Mouse (Mus musculus): Measurements from ENCODE around the gene Lfng. TPM values are rescaled to one million over a fixed set of nuclear protein-coding genes. Genes with fewer than 3 reads are reported as not detected.

Gene Lfng
- polyA plus RNA-seq, 1 experiment from 2014 or later = 16.7 TPM

GRCm38 (mm10) chr5:140645454-140645853 lies 38.3 kb downstream of the Lfng start:
- H3K36me3 ChIP-seq = peaks cover 8% of the 10 kb centered on the region; the same call in 1 of the 2 replicates
- peak overlapping the region; percentile 100 for H3K9ac ChIP-seq (replicated peaks)
- H3K27ac ChIP-seq (replicated peaks) = peak overlapping the region; percentile 33; the same call in 1 of the 2 replicates
- WGBS = 72% methylated on average over 4 of the region's 4 CpGs
- H3K27me3 ChIP-seq (replicated peaks) = no peaks in the 10 kb centered on the region
- H3K4me1 ChIP-seq = peaks cover 85% of the 10 kb centered on the region
- H3K4me3 ChIP-seq (replicated peaks) = peak overlapping the region; percentile 92
- no peaks in the 10 kb centered on the region for H3K9me3 ChIP-seq (replicated peaks)
- no peak for ATAC-seq (ENCODE audit: low FRiP score)
- peak overlapping the region; percentile 97 for H3K4me2 ChIP-seq

DNA sequence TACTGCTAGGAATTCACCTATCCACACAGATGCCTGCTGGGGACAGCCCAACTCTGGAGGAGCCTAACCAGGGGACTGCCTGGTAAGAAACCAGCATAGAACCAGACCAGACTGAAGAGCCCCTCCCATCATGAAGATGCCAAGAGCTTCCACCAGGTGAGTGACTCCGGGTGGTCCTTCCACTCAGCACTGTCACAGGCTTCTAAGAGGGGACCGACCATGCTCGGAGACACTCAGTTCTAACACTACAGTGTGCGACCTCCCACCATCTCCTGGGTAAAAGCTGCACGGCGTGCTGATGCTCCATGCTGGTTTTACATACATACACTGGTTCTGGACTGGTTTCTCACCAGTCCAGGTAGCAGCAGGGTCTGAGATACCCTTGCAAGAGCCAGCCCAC lies 39.1 kb downstream of the Lfng start:
- Histone ChIP-seq H3K4me3 (replicated peaks) (peak overlapping the region; percentile 92), H3K27me3 (replicated peaks) (no peaks in the 10 kb centered on the region), H3K4me1 (peaks cover 78% of the 10 kb centered on the region), H3K9ac (replicated peaks) (peak overlapping the region; percentile 100), H3K36me3 (peaks cover 8% of the 10 kb centered on the region; the same call in 1 of the 2 replicates), H3K9me3 (replicated peaks) (no peaks in the 10 kb centered on the region), H3K27ac (replicated peaks) (0 out of 2 replicates have a peak overlapping the region, but pooled peaks have one; percentile 4), H3K4me2 (peak overlapping the region; percentile 97)
- no peak for ATAC-seq (ENCODE audit: low FRiP score)
- 55% methylated on average over 6 of the region's 6 CpGs for WGBS

GRCm38 (mm10) chr5:140647031-140647760 lies 40.1 kb downstream of the Lfng start:
- Histone ChIP-seq H3K4me2 (peak overlapping the region; percentile 97), H3K27ac (replicated peaks) (peak overlapping the region; percentile 95), H3K4me3 (replicated peaks) (peak overlapping the region; percentile 92), H3K9me3 (replicated peaks) (no peaks in the 10 kb centered on the region), H3K4me1 (peaks cover 67% of the 10 kb centered on the region), H3K27me3 (replicated peaks) (no peaks in the 10 kb centered on the region), H3K9ac (replicated peaks) (peak overlapping the region; percentile 100), H3K36me3 (peaks cover 8% of the 10 kb centered on the region; the same call in 1 of the 2 replicates)
- WGBS = 20% methylated on average over 13 of the region's 13 CpGs
- ATAC-seq (ENCODE audit: low FRiP score) = no peak

- peak overlapping the region; percentile 92 for H3K4me3 ChIP-seq (replicated peaks)
- peaks cover 8% of the 10 kb centered on the region; the same call in 1 of the 2 replicates for H3K36me3 ChIP-seq
- H3K27me3 ChIP-seq (replicated peaks) = no peaks in the 10 kb centered on the region
- H3K9me3 ChIP-seq (replicated peaks) = no peaks in the 10 kb centered on the region
- H3K9ac ChIP-seq (replicated peaks) = peak overlapping the region; percentile 100
- peaks cover 63% of the 10 kb centered on the region for H3K4me1 ChIP-seq
- WGBS = under 1% methylated on average over 13 of the region's 13 CpGs
- H3K4me2 ChIP-seq = peak overlapping the region; percentile 97
- peak overlapping the region; percentile 95 for H3K27ac ChIP-seq (replicated peaks)
- ATAC-seq (ENCODE audit: low FRiP score) = peak; percentile 23
Measured at GRCm38 (mm10) chr5:140647821-140648518, 40.9 kb downstream of the Lfng start.

DNA sequence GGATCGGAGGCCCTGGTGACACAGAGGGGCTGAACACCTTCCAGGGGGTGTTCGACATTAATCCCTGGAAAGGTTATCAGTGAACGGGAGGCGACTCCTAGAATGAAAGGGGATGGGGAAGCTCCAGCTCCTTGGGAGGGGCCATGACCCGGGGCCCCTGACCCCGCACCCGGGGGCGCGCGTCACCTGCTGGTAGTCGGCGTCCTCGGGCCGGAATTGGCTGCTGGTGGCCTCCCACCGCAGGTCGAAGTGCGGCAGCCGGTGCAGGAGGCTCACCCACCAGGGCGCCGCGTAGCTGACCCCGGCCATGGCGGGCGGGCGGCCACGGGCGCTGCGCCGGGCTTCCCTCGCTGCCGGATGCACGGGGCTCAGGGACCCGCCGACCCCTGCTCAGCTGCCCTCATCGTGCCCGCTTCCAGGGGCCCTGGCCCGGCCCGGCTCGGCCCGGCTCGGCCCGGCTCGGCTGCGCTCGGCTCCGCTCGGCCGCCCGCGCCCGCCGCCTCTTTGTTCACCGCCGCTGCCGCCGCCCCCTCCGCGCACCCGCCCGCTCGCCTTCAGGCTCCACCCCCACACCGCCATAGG lies 41.5 kb downstream of the Lfng start, which contains the start of gene Ttyh3:
Gene Ttyh3 (minus strand): TSS at position 513 of the 582 bp plus-strand sequence.
- Histone ChIP-seq H3K27me3 (replicated peaks) (no peaks in the 10 kb centered on the region), H3K36me3 (peaks cover 7% of the 10 kb centered on the region; the same call in 1 of the 2 replicates), H3K4me3 (replicated peaks) (peak within 1 kb of the TSS; percentile 92), H3K4me1 (peaks cover 57% of the 10 kb centered on the region), H3K4me2 (peak within 1 kb of the TSS; percentile 97), H3K9me3 (replicated peaks) (no peaks in the 10 kb centered on the region), H3K27ac (replicated peaks) (peak within 1 kb of the TSS; percentile 95), H3K9ac (replicated peaks) (peak within 1 kb of the TSS; percentile 100)
- no peak; the same call in 1 of the 2 replicates for ATAC-seq (ENCODE audit: low FRiP score)
- under 1% methylated on average over 54 of the region's 62 CpGs for WGBS

GRCm38 (mm10) chr5:140649101-140649667 lies 42.1 kb downstream of the Lfng start:
- Histone ChIP-seq H3K36me3 (peaks cover 3% of the 10 kb centered on the region; the same call in 1 of the 2 replicates), H3K27ac (replicated peaks) (peak overlapping the region; percentile 90), H3K9me3 (replicated peaks) (no peaks in the 10 kb centered on the region), H3K9ac (replicated peaks) (peak overlapping the region; percentile 46), H3K27me3 (replicated peaks) (no peaks in the 10 kb centered on the region), H3K4me3 (replicated peaks) (peak overlapping the region; percentile 92), H3K4me2 (peak overlapping the region; percentile 63), H3K4me1 (peaks cover 51% of the 10 kb centered on the region)
- ATAC-seq (ENCODE audit: low FRiP score) = peak; percentile 94
- WGBS = 1% methylated on average over 25 of the region's 26 CpGs

GRCm38 (mm10) chr5:140649881-140650414 lies 42.8 kb downstream of the Lfng start:
- Histone ChIP-seq H3K4me1 (peaks cover 43% of the 10 kb centered on the region), H3K9ac (replicated peaks) (0 out of 2 replicates have a peak overlapping the region, but pooled peaks have one; percentile 46), H3K27me3 (replicated peaks) (no peaks in the 10 kb centered on the region), H3K4me3 (replicated peaks) (0 out of 2 replicates have a peak overlapping the region, but pooled peaks have one; percentile 92), H3K36me3 (no peaks in the 10 kb centered on the region), H3K4me2 (peak overlapping the region; percentile 63), H3K27ac (replicated peaks) (peak overlapping the region; percentile 90), H3K9me3 (replicated peaks) (no peaks in the 10 kb centered on the region)
- 75% methylated on average over 7 of the region's 7 CpGs for WGBS
- no peak for ATAC-seq (ENCODE audit: low FRiP score)

- WGBS = 71% methylated on average over 11 of the region's 11 CpGs
- H3K27ac ChIP-seq (replicated peaks) = 0 out of 2 replicates have a peak overlapping the region, but pooled peaks have one; percentile 28
- no peaks in the 10 kb centered on the region for H3K9me3 ChIP-seq (replicated peaks)
- no peak overlapping the region for H3K4me2 ChIP-seq
- no peaks in the 10 kb centered on the region for H3K27me3 ChIP-seq (replicated peaks)
- peaks cover 31% of the 10 kb centered on the region for H3K4me1 ChIP-seq
- H3K36me3 ChIP-seq = no peaks in the 10 kb centered on the region
- no peak for ATAC-seq (ENCODE audit: low FRiP score)
- no peak overlapping the region for H3K9ac ChIP-seq (replicated peaks)
- no peak overlapping the region for H3K4me3 ChIP-seq (replicated peaks)
Measured at GRCm38 (mm10) chr5:140651231-140651630, 44.1 kb downstream of the Lfng start.

- no peak for ATAC-seq (ENCODE audit: low FRiP score)
- no peak overlapping the region for H3K27ac ChIP-seq (replicated peaks)
- no peaks in the 10 kb centered on the region for H3K36me3 ChIP-seq
- H3K4me3 ChIP-seq (replicated peaks) = no peak overlapping the region
- H3K27me3 ChIP-seq (replicated peaks) = no peaks in the 10 kb centered on the region
- WGBS = 73% methylated on average over 7 of the region's 7 CpGs
- H3K4me2 ChIP-seq = no peak overlapping the region
- no peak overlapping the region for H3K9ac ChIP-seq (replicated peaks)
- no peaks in the 10 kb centered on the region for H3K9me3 ChIP-seq (replicated peaks)
- peaks cover 17% of the 10 kb centered on the region for H3K4me1 ChIP-seq
Measured at GRCm38 (mm10) chr5:140652587-140652986, 45.5 kb downstream of the Lfng start.

DNA sequence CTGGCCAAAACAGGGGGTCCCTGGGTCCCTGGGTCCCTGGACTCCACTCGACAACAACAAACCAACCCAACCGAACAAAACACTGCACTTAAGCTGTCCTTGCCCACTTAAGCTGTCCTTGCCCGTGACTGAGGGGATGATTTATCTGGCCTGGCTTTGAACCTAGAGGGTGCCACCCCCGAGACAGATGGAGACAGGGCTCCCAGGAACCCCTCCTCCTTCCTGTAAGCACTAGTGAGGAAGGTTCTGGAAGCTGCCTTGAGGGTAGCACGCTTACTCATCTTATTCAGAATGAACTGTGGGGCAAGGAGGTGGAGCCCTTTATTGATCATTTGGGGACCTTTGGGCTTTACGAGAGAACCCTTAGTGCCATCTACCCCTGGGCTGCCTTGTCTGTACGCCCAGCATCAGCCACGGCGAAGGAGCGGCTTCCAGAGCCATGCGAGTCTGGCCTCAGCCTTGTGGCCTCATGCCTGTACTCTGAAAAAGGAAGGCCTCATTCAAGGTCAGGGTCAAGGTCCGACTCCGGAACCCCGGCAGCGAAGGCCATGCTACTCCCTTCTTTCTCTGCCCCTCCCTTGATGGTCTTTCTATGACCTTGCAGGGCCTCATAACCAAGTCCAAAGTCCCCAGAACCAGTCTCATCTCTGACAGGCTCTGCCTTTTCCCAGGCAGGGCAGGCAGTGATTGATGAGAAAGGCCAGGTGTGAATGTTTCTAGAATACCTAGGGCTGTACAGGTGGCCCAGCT lies 47.2 kb downstream of the Lfng start:
- Histone ChIP-seq H3K27me3 (replicated peaks) (no peaks in the 10 kb centered on the region), H3K4me1 (peaks cover 15% of the 10 kb centered on the region), H3K9me3 (replicated peaks) (no peaks in the 10 kb centered on the region), H3K36me3 (no peaks in the 10 kb centered on the region), H3K4me2 (no peak overlapping the region), H3K4me3 (replicated peaks) (no peak overlapping the region), H3K27ac (replicated peaks) (no peak overlapping the region), H3K9ac (replicated peaks) (no peak overlapping the region)
- ATAC-seq (ENCODE audit: low FRiP score) = no peak
- WGBS = 72% methylated on average over 15 of the region's 15 CpGs

Data from neural tube, embryonic 15.5 days (tissue).